Mouse (Mus musculus): ENCODE measurements around the gene Ly75.

GRCm38 (mm10) chr2:60278627-60279026 lies 104.5 kb downstream of the Ly75 start:
- TF ChIP-seq POLR2AphosphoS5 (IDR thresholded peaks at IDR 0.05; ENCODE audit: insufficient replicate concordance, low read depth, low read length): no peak
- no peak for TF ChIP-seq CTCF (IDR thresholded peaks at IDR 0.05; ENCODE audit: low read depth, low read length)
